Mouse (Mus musculus) NIH3T3 (cell line): ENCODE results near the gene Urah.

ENCODE experiments used
- DNase-seq: peaks from one replicate; pipeline ENCODE4 v3.0.0-alpha.2; 2012; ENCODE audit warnings: low read depth

Gene Urah

DNA sequence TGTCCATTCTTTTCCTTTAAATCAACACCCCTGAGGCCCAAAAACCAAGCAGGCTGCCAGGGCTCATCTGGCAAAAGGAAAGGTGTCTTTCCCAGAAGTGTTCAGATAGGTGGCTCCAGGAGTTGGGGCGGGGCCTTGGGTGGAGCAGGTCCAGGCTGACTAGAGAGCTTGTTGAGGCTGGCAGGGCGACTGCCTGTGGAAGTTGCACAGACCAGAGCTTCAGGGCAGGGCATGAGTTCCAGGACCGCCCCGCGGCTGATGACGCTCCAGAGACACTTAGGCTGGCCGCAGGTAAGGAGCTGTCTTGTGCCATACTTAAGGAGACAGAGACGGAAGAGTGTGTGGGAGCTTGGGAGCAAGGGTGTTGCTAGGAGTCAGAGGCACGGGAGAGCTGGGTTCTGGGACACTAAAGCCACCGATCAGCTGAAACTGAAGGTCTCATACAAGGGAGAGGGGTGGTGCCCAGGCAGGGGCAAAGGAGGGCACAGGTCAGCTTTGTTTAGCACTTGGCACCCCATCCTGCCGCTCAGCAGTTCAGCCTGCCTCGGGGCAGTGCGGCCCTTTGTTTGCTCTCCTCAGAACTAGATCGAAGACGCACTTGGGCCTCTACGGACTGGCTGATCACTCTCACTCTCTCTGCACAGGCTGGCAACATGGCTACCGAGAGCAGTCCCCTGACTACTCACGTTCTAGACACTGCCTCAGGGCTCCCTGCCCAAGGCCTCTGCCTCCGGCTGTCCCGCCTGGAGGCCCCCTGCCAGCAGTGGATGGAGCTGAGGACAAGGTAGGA, at the start of gene Urah:
TSS of gene Urah (plus strand) at position 51 of the 790 bp plus-strand sequence.
- DNase-seq: no peak

DNA sequence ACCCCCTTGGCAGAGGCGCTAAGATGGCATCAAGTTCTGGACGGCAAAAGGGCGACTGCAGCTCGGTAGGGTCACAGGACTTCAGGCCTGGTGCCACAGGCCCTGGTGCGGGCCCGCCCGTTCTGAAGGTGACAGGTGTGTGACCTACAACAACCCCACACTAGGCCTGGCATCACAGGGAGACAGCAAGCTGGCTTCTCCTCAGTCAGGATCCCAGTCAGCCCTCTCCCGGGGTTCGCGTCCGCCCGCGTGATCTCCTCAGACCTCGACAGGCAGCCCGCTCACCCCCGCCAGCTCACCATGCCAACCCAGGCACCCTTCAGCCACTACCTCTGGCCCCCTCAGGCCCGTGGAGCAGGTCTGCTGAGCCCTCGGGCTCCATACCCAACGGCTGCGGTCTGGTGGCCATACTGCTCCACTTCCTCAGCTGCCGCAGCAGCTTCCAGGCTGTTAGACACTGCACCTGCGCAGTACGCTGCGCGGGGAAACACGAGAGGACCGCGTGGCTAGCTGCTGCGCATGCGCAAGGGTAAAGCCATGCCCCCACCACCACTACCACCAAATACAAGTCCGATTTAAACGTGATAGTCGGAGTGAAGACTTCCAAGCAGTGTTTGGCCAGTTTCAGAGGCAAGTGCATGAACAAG, 47.3 kb upstream of the Urah start, which contains the start of gene Syce1:
TSS of gene Syce1 (minus strand) at position 447 of the 647 bp plus-strand sequence.
- no peak for DNase-seq

DNA sequence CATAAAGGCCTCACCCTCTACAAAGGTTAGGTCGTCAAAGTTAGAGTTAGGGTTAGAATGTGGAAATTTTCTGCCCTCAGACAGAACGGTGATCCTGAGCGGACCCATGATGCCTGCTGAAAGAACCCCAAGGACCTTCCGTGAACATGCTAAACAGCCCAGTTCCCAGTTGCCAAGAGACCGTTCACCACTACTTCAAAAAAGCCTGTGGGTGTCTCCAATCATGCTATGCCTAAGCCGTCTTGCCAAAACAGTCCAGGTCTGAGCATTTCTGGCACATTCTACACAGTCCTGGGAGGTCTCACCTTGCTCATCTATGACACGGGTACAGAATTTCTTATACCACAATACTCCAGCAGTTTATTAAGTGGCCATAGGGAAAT, 46.8 kb upstream of the Urah start:
- no peak for DNase-seq

DNA sequence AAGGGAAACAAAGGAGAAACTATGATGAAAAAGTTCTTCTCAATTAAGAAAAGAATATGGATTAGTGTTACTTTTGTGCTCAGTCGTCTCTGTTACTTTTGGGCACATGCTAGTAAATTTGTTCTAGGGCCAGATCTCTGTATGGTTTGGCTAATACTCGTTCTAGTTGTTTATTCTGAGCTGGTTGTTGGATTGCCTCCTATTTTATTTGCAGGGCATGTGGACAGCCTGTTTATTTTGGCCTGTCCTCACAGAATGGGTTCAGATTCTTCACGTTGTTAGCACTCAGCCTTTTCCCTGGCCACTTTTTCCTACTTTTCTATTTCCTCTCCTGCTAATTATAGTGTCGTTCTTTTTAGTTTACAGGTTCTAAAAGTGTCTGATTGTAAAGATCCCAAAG, 41.3 kb upstream of the Urah start:
- DNase-seq: no peak

DNA sequence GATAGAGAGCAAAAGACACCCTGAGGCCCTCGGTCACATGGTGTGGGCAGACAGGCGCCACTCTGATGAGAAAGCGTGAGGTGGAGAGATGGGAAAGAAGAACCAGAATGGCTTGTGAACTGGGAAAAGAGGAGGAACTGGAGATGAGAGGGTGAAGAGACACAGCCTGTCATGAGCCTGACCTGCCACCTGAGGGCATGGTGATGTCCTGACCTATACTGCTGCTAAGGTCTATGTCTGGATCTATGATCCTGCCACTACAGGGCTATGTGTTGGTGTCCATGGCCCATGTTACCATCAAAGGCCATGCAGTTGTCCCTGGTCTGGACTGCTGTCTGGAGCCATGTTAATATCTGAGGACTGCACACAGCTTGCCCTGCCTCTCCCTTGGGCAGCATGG, 37.2 kb upstream of the Urah start:
- no peak for DNase-seq

DNA sequence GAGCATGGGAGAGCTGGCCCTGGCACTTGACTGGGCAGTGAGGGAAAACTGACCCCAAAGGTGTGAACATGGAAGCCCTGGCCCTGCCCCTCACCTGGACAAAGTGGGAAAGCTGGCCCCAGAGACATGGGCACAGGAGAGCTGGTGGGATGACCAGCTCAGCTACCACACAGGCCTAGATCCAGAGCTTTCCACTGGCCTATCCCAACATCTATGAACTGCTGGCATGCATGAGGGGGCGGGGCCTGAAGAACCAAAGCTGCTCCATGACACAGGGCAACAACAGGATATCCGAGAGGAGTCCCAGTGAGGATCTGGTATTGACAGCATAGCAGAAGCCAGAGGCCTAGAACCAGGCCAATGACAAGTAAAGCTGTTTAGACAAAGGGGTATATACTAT, 36.6 kb upstream of the Urah start:
- no peak for DNase-seq

DNA sequence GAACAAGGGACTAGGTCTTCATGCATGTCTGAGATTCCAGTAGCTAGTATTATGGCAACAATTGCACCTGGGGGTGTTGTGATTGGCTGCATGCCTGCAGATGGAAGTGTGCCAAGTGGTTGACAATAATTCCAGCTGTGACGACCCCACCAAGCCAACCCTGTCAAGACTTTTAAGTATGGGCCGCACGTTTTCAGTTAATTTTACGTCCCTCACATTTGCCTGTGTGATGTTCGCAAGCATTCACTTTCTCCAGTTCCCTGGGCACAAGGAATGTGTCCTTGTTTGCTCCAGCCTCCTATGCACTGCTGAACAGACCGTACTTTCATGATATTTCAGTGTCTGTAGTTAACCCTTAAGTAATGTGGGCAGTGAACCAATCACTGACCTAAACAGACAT, 32.2 kb upstream of the Urah start:
- DNase-seq: no peak

DNA sequence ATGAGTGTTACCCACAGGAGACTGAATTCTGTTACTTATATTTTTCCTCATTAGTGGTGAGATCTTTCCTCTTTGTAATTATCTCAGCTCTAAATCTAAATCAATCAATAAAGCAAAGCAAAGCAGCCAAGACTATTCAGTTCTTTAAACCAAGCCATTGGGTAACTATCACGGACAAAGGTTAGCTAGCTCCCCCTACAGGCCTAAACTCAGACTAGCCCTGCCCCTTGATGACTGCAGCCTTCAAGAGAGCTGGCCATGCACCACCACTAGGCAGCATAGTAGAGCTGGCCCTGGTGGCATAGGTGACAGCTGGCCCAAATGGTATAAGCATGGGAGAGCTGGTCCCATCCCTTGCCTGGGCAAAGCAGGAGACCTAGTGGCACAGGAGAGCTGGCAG, 29.1 kb upstream of the Urah start:
- peak; percentile 54 for DNase-seq

DNA sequence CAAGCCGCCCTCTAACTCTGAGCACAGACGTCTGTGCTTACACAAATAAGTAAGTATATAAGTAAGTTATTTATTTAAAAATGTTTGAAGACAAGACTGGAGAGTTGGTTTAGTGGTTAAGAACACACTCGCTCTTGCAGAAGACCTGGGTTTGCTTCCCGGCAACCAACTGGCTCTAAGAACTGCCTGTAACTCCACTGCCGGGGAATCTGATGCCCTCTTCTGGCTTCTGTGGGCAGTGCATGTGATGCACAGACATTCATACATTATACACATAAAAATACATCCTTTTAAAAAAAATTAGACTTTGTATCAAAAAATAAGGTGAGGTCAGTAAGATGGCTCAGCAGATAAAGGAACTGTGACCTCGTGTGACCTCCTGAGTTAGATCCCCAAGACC, 24.3 kb upstream of the Urah start:
- DNase-seq: no peak

DNA sequence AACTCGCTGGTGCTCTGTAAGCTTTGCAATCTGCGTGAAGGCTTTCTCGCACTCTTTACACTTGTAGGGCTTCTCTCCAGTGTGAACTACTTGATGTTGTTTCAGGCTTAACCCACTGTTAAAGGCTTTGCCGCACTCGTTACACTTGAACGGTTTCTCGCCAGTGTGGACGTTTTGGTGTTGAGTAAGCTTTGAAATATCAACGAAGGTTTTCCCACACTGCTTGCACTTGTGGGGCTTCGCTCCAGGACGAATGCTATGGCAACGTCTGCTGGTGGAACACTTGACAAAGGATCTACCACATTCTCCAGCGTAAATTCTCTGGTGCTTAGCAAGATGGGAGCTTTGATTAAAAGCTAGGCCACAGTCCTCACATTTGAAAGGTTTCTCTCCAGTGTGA, 23.1 kb upstream of the Urah start:
- no peak for DNase-seq

DNA sequence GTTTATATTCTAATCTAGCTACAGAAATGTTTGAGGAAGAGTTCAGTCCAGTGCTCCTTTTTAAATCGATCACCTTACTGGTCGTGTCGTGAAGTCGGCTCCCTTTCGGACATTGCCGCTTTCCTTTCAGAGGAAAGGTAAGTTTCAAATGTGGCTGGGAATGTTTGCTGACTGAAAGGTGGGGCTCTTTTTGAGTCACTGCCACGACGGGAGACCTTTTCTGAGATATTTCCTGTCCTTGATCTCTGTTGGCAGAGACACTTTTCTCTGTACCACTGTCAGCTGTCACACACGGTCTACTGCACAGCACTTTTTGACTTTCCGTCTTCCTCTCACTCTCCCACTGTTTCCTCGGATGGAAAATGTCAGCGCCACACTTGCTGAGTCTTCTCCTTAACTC, 22.0 kb upstream of the Urah start:
- no peak for DNase-seq

DNA sequence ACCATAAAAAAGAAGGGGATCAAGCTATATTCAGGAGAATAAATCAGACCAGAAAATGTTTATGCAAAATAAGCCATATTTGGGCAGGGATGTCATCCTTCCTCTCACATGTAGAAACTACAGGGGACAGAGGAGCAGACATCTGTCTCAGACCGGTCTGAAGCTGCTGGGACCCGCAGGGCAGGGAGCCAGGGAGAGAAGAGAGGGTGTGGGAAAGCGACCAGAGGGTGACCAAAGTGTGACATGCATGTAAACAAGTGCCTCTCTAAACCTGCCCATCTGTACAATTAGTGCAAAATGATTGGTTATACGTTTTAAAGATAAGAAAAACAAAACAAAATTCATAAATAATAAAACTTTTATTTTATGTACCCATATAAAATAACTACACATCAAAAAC, 14.6 kb upstream of the Urah start:
- DNase-seq: no peak

DNA sequence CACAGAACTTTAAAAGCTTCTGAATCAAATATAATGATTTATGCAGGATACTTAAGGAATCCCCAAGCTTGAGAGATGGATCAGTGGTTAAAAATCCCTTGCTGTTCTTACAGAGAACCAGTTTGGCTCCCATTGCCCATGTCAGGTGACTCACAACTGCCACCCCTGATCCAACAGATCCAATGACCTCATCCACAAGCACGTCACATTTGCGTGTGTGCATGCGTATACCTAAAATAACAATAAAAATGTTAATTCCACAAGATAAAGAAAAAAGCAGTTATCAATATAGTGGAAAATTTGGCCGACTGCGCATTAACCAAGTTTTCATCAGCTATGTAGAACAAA, 13.5 kb upstream of the Urah start:
- no peak for DNase-seq

DNA sequence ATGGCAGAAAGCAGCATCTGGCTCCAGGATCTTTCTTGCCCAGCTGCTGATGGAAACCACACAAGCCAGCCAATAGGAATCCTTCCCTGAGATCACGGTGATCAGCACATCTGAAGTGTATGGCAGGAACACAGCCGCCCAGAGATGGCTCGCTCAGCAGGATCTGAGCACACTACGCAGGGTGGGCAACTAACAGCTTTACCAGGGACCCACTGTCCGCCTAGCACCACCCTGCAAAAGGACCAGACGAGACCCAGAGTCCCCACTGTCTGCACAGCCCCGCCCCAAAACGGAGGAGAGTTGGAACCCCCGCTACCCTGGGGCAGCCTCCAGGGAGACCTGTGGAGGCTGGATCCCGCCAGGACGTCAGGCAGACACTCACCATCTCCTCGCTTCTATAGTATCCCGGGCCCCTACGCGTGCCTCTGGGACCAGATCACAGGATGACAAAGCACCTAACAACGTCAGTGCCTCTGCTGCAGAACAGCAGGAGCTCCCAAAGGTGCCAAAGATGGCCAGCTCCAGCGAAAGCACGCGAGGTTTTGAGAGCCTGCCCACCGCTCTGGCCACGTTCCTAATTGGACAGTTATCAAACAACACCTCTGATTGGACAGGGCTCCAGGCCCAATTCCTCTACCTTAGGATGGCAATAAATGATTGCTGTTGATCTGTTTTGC, 13.0 kb upstream of the Urah start, which contains the start of gene Zfp941:
TSS of gene Zfp941 (minus strand) at position 526 of the 677 bp plus-strand sequence.
- DNase-seq: peak; percentile 49

DNA sequence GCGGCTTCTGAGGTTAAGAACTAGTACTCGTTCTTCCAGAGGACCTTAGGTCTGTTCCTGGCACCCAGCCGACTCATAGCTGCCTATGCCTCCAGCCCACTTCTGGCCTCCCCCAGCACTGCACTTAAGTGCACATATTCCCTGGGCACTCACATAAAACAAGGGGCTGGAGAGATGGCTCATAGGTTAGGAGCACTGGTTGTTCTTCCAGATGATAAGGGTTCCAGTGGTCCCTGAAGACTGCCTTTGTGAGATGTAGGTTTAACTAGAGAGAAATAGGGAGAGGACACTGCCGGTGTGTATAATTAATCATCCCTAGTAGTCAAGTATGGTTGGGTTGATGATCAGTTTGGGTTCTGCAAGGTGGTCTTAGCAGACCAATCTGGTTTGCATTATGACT, 12.1 kb upstream of the Urah start:
- no peak for DNase-seq

DNA sequence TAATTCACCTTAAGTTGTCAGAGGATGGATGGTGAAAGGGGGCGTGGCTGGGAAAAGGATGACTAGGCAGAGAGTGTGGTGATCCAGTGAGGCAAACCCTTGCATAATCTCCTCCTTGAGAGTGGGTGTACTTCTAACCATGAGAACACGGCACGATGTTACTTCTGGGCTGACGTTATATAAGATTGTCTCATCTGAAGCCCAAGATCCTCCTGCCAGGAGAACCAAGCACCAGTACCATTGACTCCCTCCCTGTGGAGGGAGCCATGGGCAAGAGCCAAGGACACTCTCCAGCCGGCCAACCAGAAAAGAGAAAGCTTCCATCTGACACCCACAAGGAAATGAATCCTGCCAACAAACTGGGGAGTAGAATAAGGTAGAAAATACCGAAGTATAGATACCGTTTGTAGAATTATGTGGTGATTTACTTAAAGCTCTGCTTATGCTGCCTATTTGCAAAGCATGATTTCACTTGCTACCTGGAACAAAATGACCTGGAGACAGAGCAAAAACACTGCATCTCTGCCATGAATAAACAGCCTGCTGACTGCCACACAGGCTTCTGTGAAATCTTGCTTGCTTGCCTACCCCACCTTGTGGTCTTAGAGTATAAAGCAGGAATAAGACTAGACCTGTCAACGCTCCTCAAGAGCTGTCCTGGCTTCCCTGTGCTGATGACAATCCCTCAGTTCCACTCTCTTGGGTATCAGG, 6.5 kb upstream of the Urah start:
- peak; percentile 40 for DNase-seq

DNA sequence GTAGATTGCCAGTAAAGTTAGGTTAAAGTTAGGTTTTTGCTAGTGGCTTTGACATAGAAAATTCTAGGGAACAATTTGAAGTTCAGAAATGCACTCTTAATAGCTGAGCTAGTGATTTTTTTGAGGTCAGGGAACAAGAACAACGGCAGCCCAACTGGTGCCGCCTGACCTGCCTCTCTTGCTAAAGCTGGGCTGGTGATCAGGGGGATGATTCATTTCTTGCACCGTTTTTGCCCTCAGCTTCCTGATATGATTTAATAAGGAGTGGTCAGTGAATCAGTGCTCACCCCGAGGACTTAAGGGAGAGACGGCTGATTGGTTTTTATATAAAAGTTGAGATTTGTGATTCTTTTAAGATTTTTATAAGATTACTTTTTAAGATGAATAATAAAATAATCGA, 3.4 kb upstream of the Urah start:
- peak; percentile 62 for DNase-seq

DNA sequence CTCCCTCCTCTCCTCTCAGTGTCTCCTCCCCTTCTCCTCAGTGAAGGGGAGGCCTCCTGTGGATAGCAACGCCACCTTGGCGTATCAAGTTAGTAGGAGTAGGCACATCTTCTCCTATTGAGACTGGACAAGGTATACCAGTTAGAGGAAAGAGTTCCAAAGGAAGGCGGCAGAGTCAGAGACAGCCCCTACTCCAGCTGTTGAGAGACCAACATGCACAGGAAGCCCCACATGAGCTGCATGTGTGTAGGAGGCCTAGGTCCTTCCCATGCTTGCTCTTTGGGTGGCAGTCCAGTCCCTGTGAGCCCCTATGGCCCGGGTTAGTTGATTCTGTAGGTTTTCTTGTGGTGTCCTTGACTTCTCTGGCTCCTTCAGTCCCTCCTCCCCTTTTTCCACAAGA, 1.5 kb upstream of the Urah start:
- no peak for DNase-seq

DNA sequence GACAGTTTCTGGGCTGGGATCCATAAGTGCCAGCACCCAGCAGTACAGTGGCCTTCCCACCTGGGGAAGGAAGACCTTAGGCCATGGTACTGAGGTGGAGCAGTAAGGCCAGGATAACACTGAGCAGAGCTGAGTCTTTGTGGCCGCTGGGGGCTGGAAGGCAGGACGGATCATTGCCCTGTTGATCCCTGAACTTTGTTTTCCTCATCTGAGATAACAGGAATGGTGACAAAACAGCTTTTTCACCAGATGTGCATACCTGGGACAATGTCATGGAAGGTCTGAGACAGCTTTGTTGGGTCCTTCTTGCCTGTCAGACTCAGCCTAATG, 905 bp downstream of the Urah start:
- DNase-seq: no peak

DNA sequence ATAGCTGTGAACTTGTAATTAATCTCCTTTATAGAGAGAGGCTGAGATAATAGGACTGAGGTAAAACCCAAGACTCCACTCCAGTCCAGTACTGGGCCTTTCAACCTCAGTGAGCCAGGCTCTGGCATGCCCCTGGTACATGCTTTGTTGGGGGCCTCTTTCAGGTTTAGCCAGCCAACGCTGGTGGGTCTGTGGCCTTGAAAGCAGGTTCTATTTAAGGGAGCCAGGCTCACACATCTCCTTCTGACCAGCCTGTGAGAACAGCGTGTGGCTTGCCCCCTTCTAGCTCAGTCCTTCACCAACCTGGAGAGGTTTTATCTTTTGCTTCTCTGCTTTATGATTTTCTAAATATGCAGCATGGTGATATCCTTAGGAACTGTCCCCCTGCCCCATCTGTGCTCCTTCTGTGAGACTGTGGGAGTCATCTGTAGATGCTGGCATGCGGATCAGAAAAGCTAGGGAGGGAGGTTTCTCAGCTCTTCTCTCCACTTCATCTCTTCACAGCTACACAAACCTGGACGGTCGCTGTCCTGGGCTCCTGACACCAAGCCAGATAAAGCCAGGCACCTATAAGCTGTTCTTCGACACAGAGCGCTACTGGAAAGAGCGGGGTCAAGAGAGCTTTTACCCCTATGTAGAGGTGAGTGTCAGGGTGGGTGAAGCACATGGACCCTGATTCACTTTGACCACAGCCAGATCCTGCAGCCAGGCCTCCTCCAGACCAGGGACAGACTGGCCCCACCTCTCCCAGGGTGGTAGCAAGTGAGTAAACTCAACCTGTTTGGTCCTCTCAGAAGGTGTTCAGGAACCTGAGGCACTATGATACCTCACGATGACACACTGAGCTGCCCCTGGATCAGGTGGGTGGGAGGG, 1.7 kb downstream of the Urah start:
- no peak for DNase-seq

DNA sequence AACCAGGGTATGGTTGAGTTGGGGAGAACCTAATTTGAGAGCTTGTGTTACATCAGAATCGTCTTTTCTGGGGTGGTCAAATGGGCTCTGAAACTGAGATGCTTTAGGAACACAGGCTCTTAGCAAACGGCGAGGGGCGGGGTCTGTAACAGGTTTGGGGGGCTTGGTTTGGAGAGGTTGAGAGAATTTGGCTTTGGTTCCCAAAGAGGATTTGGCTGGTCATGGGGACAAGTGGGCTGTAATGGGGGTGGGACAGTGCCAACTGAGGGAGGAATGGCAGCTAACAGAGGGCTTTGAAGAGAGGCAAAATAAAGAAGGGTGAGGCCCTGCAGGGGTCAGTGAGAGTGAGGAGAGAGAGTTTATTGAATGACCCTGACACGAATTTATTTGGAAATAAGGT, 4.7 kb downstream of the Urah start:
- DNase-seq: no peak
